Mouse (Mus musculus) liver, embryonic 13.5 days (tissue): ENCODE measurements at regions not wholly inside any gene's neighbourhood (a gene's known extent, or its start where the extent isn't known, plus 50 kb on each side); places are given as distances from the start of the nearest gene placed in this dataset.

Source experiments
- ATAC-seq: fragments of 200-750 bp; cut with Nextera tagmentation; 2 replicates; pipeline ENCODE4 v1.8.0; 2017; ENCODE audit warnings: low read depth, mild to moderate bottlenecking, moderate number of reproducible peaks, moderate library complexity
- DNase-seq: peaks from one replicate; pipeline ENCODE4 v3.0.0; 2022
- H3K27ac ChIP-seq: fragments of 300-500 bp; sonication (generic); 2 replicates; pipeline ENCODE4 v1.5.1; 2015; ENCODE audit warnings: moderate library complexity, mild to moderate bottlenecking, inconsistent platforms
- H3K27me3 ChIP-seq: fragments of 300-500 bp; sonication (generic); 2 replicates; pipeline ENCODE4 v1.6.1; 2015; ENCODE audit warnings: mild to moderate bottlenecking, inconsistent platforms
- H3K36me3 ChIP-seq: fragments of 300-500 bp; sonication (generic); 2 replicates; pipeline ENCODE4 v1.6.1; 2015; ENCODE audit warnings: mild to moderate bottlenecking, inconsistent platforms
- H3K4me1 ChIP-seq: fragments of 300-500 bp; sonication (generic); replicated peaks from 2 replicates; pipeline ENCODE4 v1.6.1; 2015; ENCODE audit warnings: inconsistent platforms
- H3K4me2 ChIP-seq: fragments of 300-500 bp; sonication (generic); 2 replicates; pipeline ENCODE4 v1.6.1; 2015; ENCODE audit warnings: inconsistent platforms, mild to moderate bottlenecking, moderate library complexity
- H3K4me3 ChIP-seq: fragments of 300-500 bp; sonication (generic); replicated peaks from 2 replicates; pipeline ENCODE4 v1.5.1; 2015; ENCODE audit warnings: mild to moderate bottlenecking, inconsistent platforms
- H3K9ac ChIP-seq: fragments of 300-500 bp; sonication (generic); 2 replicates; pipeline ENCODE4 v1.6.1; 2015; ENCODE audit warnings: mild to moderate bottlenecking, inconsistent platforms
- H3K9me3 ChIP-seq: fragments of 300-500 bp; sonication (generic); replicated peaks from 2 replicates; pipeline ENCODE4 v1.6.1; 2016; ENCODE audit warnings: inconsistent platforms
- WGBS: fragments of 180-500 bp; shearing (Covaris S2); methylation state at CpG from one replicate; pipeline ENCODE4 v1.1.7; 2015; ENCODE audit not compliant: insufficient replicate concordance; 5-methylcytosine and 5-hydroxymethylcytosine counted together

DNA sequence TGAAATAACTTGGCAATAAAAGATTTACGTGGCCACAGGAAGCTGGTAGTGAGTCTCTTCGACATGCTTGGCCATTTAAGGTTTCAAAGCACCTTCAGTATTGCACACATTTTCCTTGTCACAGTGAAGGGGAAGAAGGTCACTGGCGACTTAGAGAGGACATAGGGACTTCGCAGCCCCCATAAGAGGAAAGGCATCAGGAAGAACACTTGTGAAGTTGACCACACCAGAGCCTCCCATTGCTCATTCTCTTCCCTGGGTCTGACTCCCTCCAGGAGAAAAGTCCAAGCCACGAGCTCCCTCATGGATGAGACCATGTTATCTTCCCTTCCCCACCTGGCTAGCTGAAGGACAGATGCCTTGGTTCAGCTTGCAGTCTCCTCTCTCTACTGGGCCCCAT is 77.4 kb upstream of the Synm start:
- Histone ChIP-seq H3K4me2 (no peak overlapping the region), H3K4me1 (no peaks in the 10 kb centered on the region), H3K27me3 (no peaks in the 10 kb centered on the region), H3K4me3 (no peak overlapping the region), H3K36me3 (no peaks in the 10 kb centered on the region), H3K27ac (no peak overlapping the region), H3K9ac (no peak overlapping the region), H3K9me3 (no peaks in the 10 kb centered on the region)
- no peak for ATAC-seq
- 58% methylated on average over 5 of the region's 5 CpGs for WGBS
- no peak for DNase-seq

DNA sequence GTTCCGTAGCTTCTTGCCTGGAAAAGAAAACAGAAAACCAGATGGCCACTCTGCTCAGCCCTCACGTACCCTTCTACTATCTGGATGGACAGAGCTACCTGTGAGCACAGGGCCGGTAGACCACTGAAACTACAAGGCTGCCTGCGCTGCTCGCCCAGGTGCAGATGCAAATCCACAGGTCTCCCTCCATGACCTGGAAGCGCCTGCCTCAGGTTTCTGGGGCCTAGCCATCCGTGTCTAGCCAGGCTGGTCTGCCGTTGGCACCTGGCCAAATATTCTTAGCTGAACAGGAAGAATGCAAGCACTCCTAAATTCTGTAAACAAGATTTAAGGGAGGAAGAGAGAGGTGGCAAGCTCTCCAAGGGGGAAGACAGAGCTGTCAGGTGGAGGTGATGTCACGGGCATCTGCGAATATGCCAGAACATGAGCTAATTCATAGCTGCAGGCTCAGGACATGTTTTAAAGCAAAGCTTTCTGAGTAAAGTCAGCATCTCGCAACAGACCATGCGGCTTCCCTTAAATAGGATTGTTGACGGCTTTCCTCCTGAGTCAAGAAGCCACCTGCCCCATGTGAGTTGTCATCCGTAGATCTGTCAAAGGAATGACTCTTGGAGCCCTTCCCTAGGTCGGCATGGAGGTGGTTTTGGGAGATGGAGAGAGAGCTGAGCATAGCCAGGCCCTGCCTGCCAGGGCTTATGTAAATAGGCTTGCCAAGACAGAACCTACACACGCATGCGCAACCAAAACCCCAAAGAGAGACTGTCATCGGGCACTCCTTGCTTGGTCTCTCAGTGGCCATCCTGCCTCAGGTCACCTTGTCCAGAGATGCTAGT is 76.8 kb upstream of the Synm start:
- Histone ChIP-seq H3K27me3 (no peaks in the 10 kb centered on the region), H3K4me2 (no peak overlapping the region), H3K36me3 (no peaks in the 10 kb centered on the region), H3K9me3 (no peaks in the 10 kb centered on the region), H3K4me3 (no peak overlapping the region), H3K4me1 (no peaks in the 10 kb centered on the region), H3K9ac (no peak overlapping the region), H3K27ac (no peak overlapping the region)
- WGBS, result 71% methylated on average over 18 of the region's 18 CpGs
- DNase-seq (no peak), ATAC-seq (no peak)

DNA sequence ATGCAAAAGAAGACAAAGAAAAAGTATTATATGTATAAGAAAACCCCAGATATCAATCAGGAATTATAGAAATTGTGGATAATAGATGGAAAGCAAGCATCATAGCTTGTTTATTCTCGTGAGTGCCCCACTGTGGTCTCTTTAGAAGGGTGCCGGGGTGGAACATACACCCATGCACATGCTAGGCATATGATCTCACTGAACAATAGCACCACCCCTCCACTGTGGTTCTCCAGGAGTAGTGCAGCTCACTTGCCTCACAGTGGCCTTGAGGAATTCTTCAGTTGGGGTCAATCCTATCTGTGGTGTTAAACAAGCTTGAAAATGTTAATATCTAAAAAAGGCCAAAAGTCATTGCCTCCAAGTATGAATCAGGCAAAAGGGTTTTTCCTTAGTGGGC is 72.2 kb upstream of the Synm start:
- no peak for DNase-seq
- H3K9ac ChIP-seq, result no peak overlapping the region
- 67% methylated on average over 2 of the region's 2 CpGs for WGBS
- H3K9me3 ChIP-seq, result no peaks in the 10 kb centered on the region
- H3K4me3 ChIP-seq, result no peak overlapping the region
- no peak overlapping the region for H3K4me2 ChIP-seq
- no peaks in the 10 kb centered on the region for H3K36me3 ChIP-seq
- ATAC-seq, result no peak
- H3K27ac ChIP-seq, result no peak overlapping the region
- no peaks in the 10 kb centered on the region for H3K4me1 ChIP-seq
- H3K27me3 ChIP-seq, result no peaks in the 10 kb centered on the region

DNA sequence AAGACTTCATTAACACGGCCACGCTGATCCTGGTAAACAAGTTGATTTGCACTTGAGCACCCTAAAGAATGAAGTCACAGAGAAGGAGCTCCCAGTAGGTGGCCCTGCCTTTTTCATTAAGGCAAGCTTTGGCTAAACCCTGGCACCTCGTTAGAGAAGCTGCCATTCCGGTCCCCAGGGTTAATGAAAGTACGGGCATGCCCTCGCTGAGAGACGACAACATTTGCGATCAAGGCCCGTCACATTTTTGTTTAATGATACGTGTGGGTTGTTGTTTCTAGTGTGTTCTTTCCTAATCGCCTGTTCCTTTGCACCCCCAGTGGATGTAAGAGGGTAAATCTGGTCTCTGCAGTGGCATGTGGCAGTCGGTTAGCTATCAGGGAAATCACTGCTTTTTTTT is 67.8 kb upstream of the Synm start:
- Histone ChIP-seq H3K9ac (no peak overlapping the region), H3K4me2 (no peak overlapping the region), H3K4me1 (no peaks in the 10 kb centered on the region), H3K27ac (no peak overlapping the region), H3K9me3 (no peaks in the 10 kb centered on the region), H3K4me3 (no peak overlapping the region), H3K36me3 (no peaks in the 10 kb centered on the region), H3K27me3 (no peaks in the 10 kb centered on the region)
- no peak for ATAC-seq
- DNase-seq, result no peak
- 59% methylated on average over 12 of the region's 12 CpGs for WGBS

DNA sequence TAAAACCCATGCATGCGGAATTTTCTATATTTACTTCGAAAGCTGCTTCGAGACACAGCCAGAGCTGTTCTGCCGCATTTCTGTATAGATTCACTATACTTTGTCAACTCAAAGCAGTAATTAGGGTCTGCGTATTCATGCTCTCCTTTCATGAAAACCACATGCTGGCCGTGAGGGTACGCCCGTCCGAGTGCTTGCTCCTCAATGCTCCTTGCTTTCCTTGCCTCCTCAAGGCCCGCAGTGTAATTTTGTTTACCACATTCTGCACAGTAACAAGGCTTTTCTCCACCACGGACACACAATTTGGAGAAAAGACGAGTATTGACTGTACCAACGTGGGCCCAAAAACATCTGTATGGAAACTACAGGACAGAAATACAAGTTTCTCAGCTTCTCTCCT is 67.4 kb upstream of the Synm start:
- H3K27me3 ChIP-seq, result no peaks in the 10 kb centered on the region
- no peak overlapping the region for H3K9ac ChIP-seq
- no peaks in the 10 kb centered on the region for H3K9me3 ChIP-seq
- DNase-seq, result no peak
- H3K4me1 ChIP-seq, result no peaks in the 10 kb centered on the region
- H3K4me3 ChIP-seq, result no peak overlapping the region
- ATAC-seq, result no peak
- WGBS, result 79% methylated on average over 13 of the region's 13 CpGs
- H3K27ac ChIP-seq, result no peak overlapping the region
- H3K4me2 ChIP-seq, result no peak overlapping the region
- H3K36me3 ChIP-seq, result no peaks in the 10 kb centered on the region

DNA sequence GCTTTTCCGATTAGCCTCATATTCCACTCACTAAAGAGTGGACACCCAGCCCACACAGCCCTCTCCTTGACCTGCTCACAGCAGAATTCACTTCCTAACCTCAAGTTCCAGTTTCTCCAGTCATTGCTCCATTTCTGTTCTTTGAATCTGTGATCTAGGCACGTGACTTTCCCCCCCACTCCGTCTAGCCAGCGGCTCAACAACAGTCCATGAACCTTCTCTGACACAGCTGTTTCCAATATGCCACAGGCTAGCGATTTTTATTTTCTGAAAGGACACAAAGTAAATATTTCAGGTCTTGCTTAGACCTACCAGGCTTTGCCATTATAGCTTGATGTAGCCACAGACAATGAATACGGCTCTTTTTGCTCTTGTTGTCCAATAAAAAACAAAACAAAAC is 66.8 kb upstream of the Synm start:
- no peak overlapping the region for H3K27ac ChIP-seq
- no peak overlapping the region for H3K4me3 ChIP-seq
- no peak overlapping the region for H3K9ac ChIP-seq
- 68% methylated on average over 6 of the region's 6 CpGs for WGBS
- H3K9me3 ChIP-seq, result no peaks in the 10 kb centered on the region
- no peaks in the 10 kb centered on the region for H3K4me1 ChIP-seq
- ATAC-seq (no peak), DNase-seq (no peak)
- no peaks in the 10 kb centered on the region for H3K36me3 ChIP-seq
- H3K27me3 ChIP-seq, result no peaks in the 10 kb centered on the region
- H3K4me2 ChIP-seq, result no peak overlapping the region

DNA sequence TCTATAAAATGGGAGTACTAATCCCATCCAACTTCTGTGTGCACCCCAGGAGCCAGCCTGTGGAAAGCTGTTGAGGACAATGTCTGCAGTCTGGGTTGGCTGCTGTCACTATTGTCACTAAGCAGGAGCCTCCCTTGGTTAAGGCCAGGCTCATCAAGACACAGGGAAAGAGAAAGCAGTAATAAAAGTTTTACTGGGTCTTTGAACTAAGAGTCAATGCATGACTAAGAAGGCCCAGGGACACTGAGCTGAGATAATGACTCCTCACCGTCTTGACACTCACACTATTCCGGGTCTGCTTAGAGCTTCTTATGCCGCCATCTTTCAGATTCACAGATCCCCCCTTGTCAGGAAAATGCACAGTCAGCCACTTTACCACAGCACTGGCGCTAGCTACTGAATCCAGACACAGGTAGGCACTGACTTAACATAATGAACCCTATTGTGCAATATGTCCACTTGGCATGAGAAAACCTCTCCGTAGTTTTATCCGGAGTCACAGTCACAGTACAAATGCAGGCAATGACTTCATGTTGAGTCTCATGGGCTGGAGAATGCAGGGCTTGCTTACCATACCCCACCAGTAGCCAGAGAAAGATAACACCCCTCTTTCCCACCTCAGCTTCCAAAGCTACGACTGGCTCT is 66.2 kb upstream of the Synm start:
- H3K4me2 ChIP-seq, result no peak overlapping the region
- no peak overlapping the region for H3K4me3 ChIP-seq
- no peak overlapping the region for H3K27ac ChIP-seq
- H3K4me1 ChIP-seq, result no peaks in the 10 kb centered on the region
- no peaks in the 10 kb centered on the region for H3K27me3 ChIP-seq
- ATAC-seq, result no peak
- H3K36me3 ChIP-seq, result no peaks in the 10 kb centered on the region
- no peaks in the 10 kb centered on the region for H3K9me3 ChIP-seq
- no peak for DNase-seq
- H3K9ac ChIP-seq, result no peak overlapping the region
- 67% methylated on average over 7 of the region's 7 CpGs for WGBS

DNA sequence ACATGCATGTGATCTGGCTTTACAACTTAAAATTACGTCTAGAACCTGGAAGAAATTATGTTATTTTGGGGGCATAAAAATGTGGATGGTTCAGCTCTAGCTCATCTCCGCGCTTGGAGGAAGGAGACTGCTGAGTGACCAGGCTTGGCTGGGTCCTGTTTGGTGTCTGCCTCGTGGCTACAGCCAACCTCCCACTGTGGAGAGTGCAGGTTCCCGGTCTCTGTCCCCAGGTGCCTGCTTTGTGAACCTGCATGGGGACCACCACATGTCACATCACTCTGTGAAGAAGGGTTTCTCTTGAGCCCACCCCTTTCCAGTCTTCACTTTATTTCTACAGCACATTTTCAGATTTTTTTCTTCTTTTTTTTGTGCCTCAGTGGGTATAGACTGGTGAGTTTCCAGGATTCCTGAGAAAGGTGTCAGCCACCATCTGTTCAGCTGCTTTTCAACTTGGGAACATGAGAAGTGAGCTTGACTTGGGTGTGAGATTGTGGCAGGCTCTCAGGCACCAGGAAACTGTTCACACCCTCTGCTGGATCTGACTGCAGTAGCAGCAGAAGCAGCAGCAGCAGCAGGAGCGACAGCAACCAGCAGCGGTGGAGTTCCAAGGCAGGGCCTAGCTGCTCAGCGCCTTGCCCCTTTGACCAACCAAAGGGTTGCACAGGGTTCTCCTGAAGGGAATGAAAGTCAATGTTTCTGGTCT is 64.6 kb upstream of the Synm start:
- no peaks in the 10 kb centered on the region for H3K4me1 ChIP-seq
- H3K9me3 ChIP-seq, result no peaks in the 10 kb centered on the region
- no peak overlapping the region for H3K9ac ChIP-seq
- 36% methylated on average over 8 of the region's 8 CpGs for WGBS
- ATAC-seq, result no peak
- no peaks in the 10 kb centered on the region for H3K36me3 ChIP-seq
- H3K4me3 ChIP-seq, result no peak overlapping the region
- no peaks in the 10 kb centered on the region for H3K27me3 ChIP-seq
- no peak for DNase-seq
- H3K27ac ChIP-seq, result no peak overlapping the region
- no peak overlapping the region for H3K4me2 ChIP-seq

DNA sequence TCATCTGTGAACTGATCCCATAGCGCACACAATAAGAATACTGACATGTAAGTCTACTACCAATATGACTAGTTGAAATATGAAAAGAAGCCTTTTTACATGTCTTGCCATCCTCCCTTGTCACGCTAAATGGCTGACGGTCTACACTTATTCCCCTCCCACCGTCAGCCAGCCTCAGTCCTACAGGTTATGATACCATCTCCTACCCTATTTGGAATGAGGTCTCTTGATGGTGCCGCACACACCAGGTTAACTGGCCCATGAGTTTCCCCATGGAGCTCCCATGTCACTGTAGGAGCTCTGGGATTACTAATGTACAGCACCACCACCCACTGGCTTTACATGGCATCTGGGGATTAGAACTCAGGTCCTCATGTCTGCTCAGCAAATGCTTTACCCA is 60.0 kb upstream of the Synm start:
- no peaks in the 10 kb centered on the region for H3K27me3 ChIP-seq
- H3K36me3 ChIP-seq, result no peaks in the 10 kb centered on the region
- WGBS, result 83% methylated on average over 5 of the region's 5 CpGs
- DNase-seq (no peak), ATAC-seq (no peak)
- H3K9ac ChIP-seq, result no peak overlapping the region
- no peak overlapping the region for H3K4me3 ChIP-seq
- H3K9me3 ChIP-seq, result no peaks in the 10 kb centered on the region
- no peaks in the 10 kb centered on the region for H3K4me1 ChIP-seq
- H3K27ac ChIP-seq, result no peak overlapping the region
- no peak overlapping the region for H3K4me2 ChIP-seq

DNA sequence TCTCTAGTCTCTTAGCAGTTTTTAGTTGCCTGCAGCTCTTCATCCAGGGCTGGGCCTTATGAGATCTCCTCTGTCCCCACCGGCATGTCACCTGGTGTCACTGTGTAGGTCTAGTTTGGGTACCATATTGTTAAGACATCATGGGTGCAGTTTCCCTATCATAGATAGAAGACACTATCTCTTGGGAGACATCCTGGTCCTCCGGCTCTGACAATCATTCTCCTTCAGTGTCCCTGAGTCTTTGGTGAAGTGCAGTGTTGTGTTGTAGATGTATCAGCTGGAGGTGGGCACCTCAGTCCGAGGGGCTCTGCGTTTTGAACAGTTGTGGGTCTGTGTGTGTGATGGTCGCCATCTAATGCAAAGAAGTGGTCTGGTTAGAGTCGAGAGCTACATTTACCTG is 58.0 kb upstream of the Synm start:
- Histone ChIP-seq H3K4me2 (no peak overlapping the region), H3K9ac (no peak overlapping the region), H3K4me1 (no peaks in the 10 kb centered on the region), H3K9me3 (no peaks in the 10 kb centered on the region), H3K27me3 (no peaks in the 10 kb centered on the region), H3K36me3 (no peaks in the 10 kb centered on the region), H3K27ac (no peak overlapping the region), H3K4me3 (no peak overlapping the region)
- 80% methylated on average over 6 of the region's 6 CpGs for WGBS
- ATAC-seq (no peak), DNase-seq (no peak)

DNA sequence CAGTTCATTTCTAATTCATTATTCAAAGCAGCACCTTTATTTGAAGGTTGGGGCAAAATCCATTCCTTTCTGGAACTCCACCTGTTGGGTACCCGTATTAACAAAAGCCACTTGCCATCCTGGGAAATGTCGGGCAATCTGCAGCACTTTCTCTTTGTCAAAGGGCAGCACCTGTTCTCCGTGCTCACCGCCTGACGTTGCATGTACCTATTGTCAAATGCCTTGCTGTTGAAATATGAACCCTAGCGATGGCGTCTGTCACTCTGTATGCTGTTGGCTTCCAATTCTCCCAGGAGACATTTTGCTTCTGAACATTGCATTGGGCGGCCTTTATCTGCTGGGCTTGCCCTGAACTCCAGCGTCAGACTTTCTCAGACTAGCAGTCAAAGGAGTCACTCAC is 55.3 kb upstream of the Synm start:
- Histone ChIP-seq H3K27me3 (no peaks in the 10 kb centered on the region), H3K4me2 (no peak overlapping the region), H3K27ac (no peak overlapping the region), H3K36me3 (no peaks in the 10 kb centered on the region), H3K4me3 (no peak overlapping the region), H3K9me3 (no peaks in the 10 kb centered on the region), H3K9ac (no peak overlapping the region), H3K4me1 (no peaks in the 10 kb centered on the region)
- 62% methylated on average over 9 of the region's 9 CpGs for WGBS
- DNase-seq (no peak), ATAC-seq (no peak)
